Mouse (Mus musculus): Measurements from ENCODE around the gene Capzb.

GRCm38 (mm10) chr4:139179731-139180625, 12.7 kb upstream of the Capzb start:
- TF ChIP-seq CTCF (conservative IDR thresholded peaks at IDR 0.05; ENCODE audit: low read length), result no peak
- no peak for TF ChIP-seq NANOG (IDR thresholded peaks at IDR 0.05; ENCODE audit: borderline replicate concordance, low read length)
- TF ChIP-seq POU5F1 (IDR thresholded peaks at IDR 0.05; ENCODE audit: borderline replicate concordance, low read length), result no peak
